Mouse (Mus musculus): ENCODE data around the gene Tspan4. TPM values are rescaled to one million over a fixed set of nuclear protein-coding genes. Genes with fewer than 3 reads are reported as not detected.

Gene Tspan4
- polyA plus RNA-seq, 1 experiment, result 15.5 TPM

DNA sequence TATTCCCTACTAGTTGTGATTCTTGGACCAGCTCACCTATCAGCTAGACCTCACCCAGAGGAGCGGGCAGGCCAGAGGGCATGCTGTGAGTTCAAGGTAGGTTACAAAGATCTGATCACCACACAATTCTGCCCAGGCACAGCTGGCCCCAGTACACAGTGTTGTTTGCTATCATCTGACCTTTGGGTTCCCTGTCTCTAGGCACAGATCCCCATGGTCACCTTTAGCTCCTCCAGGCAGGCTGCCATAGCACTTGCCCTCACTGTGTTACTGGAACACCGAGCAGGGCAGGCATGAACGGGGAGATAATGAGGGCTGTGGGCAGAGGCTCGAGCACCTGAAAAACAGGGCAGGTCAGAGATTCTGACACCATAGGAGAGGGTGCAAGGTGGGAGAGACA lies 42.6 kb downstream of the Tspan4 start:
- no peaks in the 10 kb centered on the region; the same call in 1 of the 2 replicates for H3K36me3 ChIP-seq (ENCODE audit: control insufficient read depth, insufficient read depth, low read length)
- no peaks in the 10 kb centered on the region for H3K4me1 ChIP-seq (ENCODE audit: control insufficient read depth, insufficient read depth, low read length)
- H3K4me3 ChIP-seq (ENCODE audit: control insufficient read depth, low read depth, low read length), result no peak overlapping the region
- no peak overlapping the region for H3K27ac ChIP-seq (ENCODE audit: control insufficient read depth, insufficient read depth, low read depth, low read length)
- TF ChIP-seq POLR2A (IDR thresholded peaks at IDR 0.05; ENCODE audit: control insufficient read depth, low read depth, low read length) (no peak), CTCF (IDR thresholded peaks at IDR 0.05; ENCODE audit: control insufficient read depth, insufficient read depth, insufficient replicate concordance, low read depth, low read length) (no peak)
- no peaks in the 10 kb centered on the region for H3K27me3 ChIP-seq (ENCODE audit: control insufficient read depth, insufficient read depth, low read length)

DNA sequence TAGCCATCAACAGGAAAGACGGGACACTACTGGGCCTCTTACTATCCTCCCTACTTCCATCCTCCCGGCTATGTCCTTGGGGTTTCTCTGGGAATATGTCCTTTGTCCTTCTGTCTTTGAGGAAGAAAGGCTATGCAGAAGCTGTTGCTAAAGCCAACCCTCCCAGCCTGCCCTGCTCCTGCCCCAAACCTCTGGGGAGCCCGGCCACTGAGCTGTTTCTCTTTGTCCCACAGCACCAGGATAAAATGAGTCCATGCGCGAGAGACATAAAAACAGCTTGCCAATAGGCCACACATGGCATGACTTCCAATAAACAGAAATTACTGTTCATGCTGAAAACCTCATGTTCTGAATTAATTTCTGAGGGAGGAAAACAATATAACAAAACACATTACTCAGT lies 43.3 kb downstream of the Tspan4 start:
- H3K4me3 ChIP-seq (ENCODE audit: control insufficient read depth, low read depth, low read length), result no peak overlapping the region
- no peaks in the 10 kb centered on the region for H3K4me1 ChIP-seq (ENCODE audit: control insufficient read depth, insufficient read depth, low read length)
- no peaks in the 10 kb centered on the region for H3K27me3 ChIP-seq (ENCODE audit: control insufficient read depth, insufficient read depth, low read length)
- no peaks in the 10 kb centered on the region; the same call in 1 of the 2 replicates for H3K36me3 ChIP-seq (ENCODE audit: control insufficient read depth, insufficient read depth, low read length)
- no peak overlapping the region for H3K27ac ChIP-seq (ENCODE audit: control insufficient read depth, insufficient read depth, low read depth, low read length)
- TF ChIP-seq POLR2A (IDR thresholded peaks at IDR 0.05; ENCODE audit: control insufficient read depth, low read depth, low read length) (no peak), CTCF (IDR thresholded peaks at IDR 0.05; ENCODE audit: control insufficient read depth, insufficient read depth, insufficient replicate concordance, low read depth, low read length) (no peak)

- Histone ChIP-seq H3K27ac (ENCODE audit: control insufficient read depth, insufficient read depth, low read depth, low read length) (no peak overlapping the region), H3K4me3 (ENCODE audit: control insufficient read depth, low read depth, low read length) (no peak overlapping the region), H3K36me3 (ENCODE audit: control insufficient read depth, insufficient read depth, low read length) (no peaks in the 10 kb centered on the region), H3K4me1 (ENCODE audit: control insufficient read depth, insufficient read depth, low read length) (no peaks in the 10 kb centered on the region), H3K27me3 (ENCODE audit: control insufficient read depth, insufficient read depth, low read length) (no peaks in the 10 kb centered on the region)
- no peak for TF ChIP-seq CTCF (IDR thresholded peaks at IDR 0.05; ENCODE audit: control insufficient read depth, insufficient read depth, insufficient replicate concordance, low read depth, low read length)
- TF ChIP-seq POLR2A (IDR thresholded peaks at IDR 0.05; ENCODE audit: control insufficient read depth, low read depth, low read length), result no peak
Measured at GRCm38 (mm10) chr7:141518926-141519325, 43.9 kb downstream of the Tspan4 start.

DNA sequence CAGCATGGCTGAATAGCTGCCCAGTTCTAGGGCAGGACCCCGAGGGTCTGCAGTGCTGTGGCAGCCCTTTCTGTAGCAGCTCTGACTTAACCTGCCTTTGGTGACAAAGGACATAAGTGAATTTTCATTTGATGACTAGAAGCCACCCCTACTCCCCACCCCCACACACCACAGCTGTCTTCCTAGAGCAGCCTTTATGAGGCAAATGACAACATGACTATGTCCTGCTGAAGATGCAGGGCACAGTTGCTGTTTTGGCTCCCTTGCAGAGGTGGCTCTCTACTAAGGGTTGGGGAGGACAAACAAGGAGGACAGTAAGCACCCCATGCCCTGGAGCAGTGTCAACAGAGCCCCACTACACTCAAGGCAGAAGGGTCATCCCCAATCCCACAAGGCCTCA lies 44.8 kb downstream of the Tspan4 start:
- H3K4me1 ChIP-seq (ENCODE audit: control insufficient read depth, insufficient read depth, low read length), result no peaks in the 10 kb centered on the region
- H3K36me3 ChIP-seq (ENCODE audit: control insufficient read depth, insufficient read depth, low read length), result no peaks in the 10 kb centered on the region
- H3K27me3 ChIP-seq (ENCODE audit: control insufficient read depth, insufficient read depth, low read length), result no peaks in the 10 kb centered on the region
- H3K27ac ChIP-seq (ENCODE audit: control insufficient read depth, insufficient read depth, low read depth, low read length), result no peak overlapping the region
- H3K4me3 ChIP-seq (ENCODE audit: control insufficient read depth, low read depth, low read length), result no peak overlapping the region
- TF ChIP-seq CTCF (IDR thresholded peaks at IDR 0.05; ENCODE audit: control insufficient read depth, insufficient read depth, insufficient replicate concordance, low read depth, low read length) (no peak), POLR2A (IDR thresholded peaks at IDR 0.05; ENCODE audit: control insufficient read depth, low read depth, low read length) (no peak)

- Histone ChIP-seq H3K4me3 (ENCODE audit: control insufficient read depth, low read depth, low read length) (no peak overlapping the region), H3K27ac (ENCODE audit: control insufficient read depth, insufficient read depth, low read depth, low read length) (no peak overlapping the region), H3K4me1 (ENCODE audit: control insufficient read depth, insufficient read depth, low read length) (no peaks in the 10 kb centered on the region), H3K27me3 (ENCODE audit: control insufficient read depth, insufficient read depth, low read length) (no peaks in the 10 kb centered on the region), H3K36me3 (ENCODE audit: control insufficient read depth, insufficient read depth, low read length) (no peaks in the 10 kb centered on the region; the same call in 1 of the 2 replicates)
- TF ChIP-seq CTCF (IDR thresholded peaks at IDR 0.05; ENCODE audit: control insufficient read depth, insufficient read depth, insufficient replicate concordance, low read depth, low read length) (no peak), POLR2A (IDR thresholded peaks at IDR 0.05; ENCODE audit: control insufficient read depth, low read depth, low read length) (no peak)
Measured at GRCm38 (mm10) chr7:141523007-141523406, 48.0 kb downstream of the Tspan4 start.

GRCm38 (mm10) chr7:141524271-141524670 lies 49.2 kb downstream of the Tspan4 start:
- H3K36me3 ChIP-seq (ENCODE audit: control insufficient read depth, insufficient read depth, low read length), result peaks cover 2% of the 10 kb centered on the region; the same call in 1 of the 2 replicates
- H3K4me3 ChIP-seq (ENCODE audit: control insufficient read depth, low read depth, low read length), result no peak overlapping the region
- no peaks in the 10 kb centered on the region for H3K27me3 ChIP-seq (ENCODE audit: control insufficient read depth, insufficient read depth, low read length)
- H3K4me1 ChIP-seq (ENCODE audit: control insufficient read depth, insufficient read depth, low read length), result no peaks in the 10 kb centered on the region
- H3K27ac ChIP-seq (ENCODE audit: control insufficient read depth, insufficient read depth, low read depth, low read length), result no peak overlapping the region
- TF ChIP-seq POLR2A (IDR thresholded peaks at IDR 0.05; ENCODE audit: control insufficient read depth, low read depth, low read length) (no peak), CTCF (IDR thresholded peaks at IDR 0.05; ENCODE audit: control insufficient read depth, insufficient read depth, insufficient replicate concordance, low read depth, low read length) (no peak)

GRCm38 (mm10) chr7:141524760-141525579 lies 49.9 kb downstream of the Tspan4 start:
- Histone ChIP-seq H3K27me3 (ENCODE audit: control insufficient read depth, insufficient read depth, low read length) (no peaks in the 10 kb centered on the region), H3K4me1 (ENCODE audit: control insufficient read depth, insufficient read depth, low read length) (no peaks in the 10 kb centered on the region), H3K27ac (ENCODE audit: control insufficient read depth, insufficient read depth, low read depth, low read length) (no peak overlapping the region), H3K4me3 (ENCODE audit: control insufficient read depth, low read depth, low read length) (no peak overlapping the region), H3K36me3 (ENCODE audit: control insufficient read depth, insufficient read depth, low read length) (peaks cover 2% of the 10 kb centered on the region; the same call in 1 of the 2 replicates)
- TF ChIP-seq POLR2A (IDR thresholded peaks at IDR 0.05; ENCODE audit: control insufficient read depth, low read depth, low read length), result no peak
- peak; percentile 44; the same call in 1 of the 2 replicates for TF ChIP-seq CTCF (IDR thresholded peaks at IDR 0.05; ENCODE audit: control insufficient read depth, insufficient read depth, insufficient replicate concordance, low read depth, low read length)

All from testis, adult 2 months (tissue).